Mouse (Mus musculus): ENCODE data around the gene Fam214a. TPM values are rescaled to one million over a fixed set of nuclear protein-coding genes. Genes with fewer than 3 reads are reported as not detected.

The Fam214a gene
- polyA plus RNA-seq, 2 experiments from 2014 or later = 26.7 to 27.3 TPM

Other genes with a start within 250 kb of the Fam214a start
- gene Onecut1, start 91.0 kb upstream of the Fam214a start, polyA plus RNA-seq (2017; shearing (Covaris generic)) = not detected
- 100 to 1,000 TPM; 326 to 420 TPM for gene Arpp19, start 84.7 kb downstream of the Fam214a start, polyA plus RNA-seq (2017; shearing (Covaris generic))
- 10 to 100 TPM in 1 of 2 experiments, 1 to 10 TPM in 1; 5.7 to 10.6 TPM for gene Myo5a, start 118.1 kb downstream of the Fam214a start, polyA plus RNA-seq (2017; shearing (Covaris generic))

All from activated CD4-positive, CD25-positive, alpha-beta regulatory T cell, adult 4 months (primary cell).